Mouse (Mus musculus): Measurements from ENCODE around the gene Fgd6. TPM values are rescaled to one million over a fixed set of nuclear protein-coding genes. Genes with fewer than 3 reads are reported as not detected.

Gene Fgd6
- polyA plus RNA-seq, 1 experiment from 2014 or later, result 2.2 TPM

DNA sequence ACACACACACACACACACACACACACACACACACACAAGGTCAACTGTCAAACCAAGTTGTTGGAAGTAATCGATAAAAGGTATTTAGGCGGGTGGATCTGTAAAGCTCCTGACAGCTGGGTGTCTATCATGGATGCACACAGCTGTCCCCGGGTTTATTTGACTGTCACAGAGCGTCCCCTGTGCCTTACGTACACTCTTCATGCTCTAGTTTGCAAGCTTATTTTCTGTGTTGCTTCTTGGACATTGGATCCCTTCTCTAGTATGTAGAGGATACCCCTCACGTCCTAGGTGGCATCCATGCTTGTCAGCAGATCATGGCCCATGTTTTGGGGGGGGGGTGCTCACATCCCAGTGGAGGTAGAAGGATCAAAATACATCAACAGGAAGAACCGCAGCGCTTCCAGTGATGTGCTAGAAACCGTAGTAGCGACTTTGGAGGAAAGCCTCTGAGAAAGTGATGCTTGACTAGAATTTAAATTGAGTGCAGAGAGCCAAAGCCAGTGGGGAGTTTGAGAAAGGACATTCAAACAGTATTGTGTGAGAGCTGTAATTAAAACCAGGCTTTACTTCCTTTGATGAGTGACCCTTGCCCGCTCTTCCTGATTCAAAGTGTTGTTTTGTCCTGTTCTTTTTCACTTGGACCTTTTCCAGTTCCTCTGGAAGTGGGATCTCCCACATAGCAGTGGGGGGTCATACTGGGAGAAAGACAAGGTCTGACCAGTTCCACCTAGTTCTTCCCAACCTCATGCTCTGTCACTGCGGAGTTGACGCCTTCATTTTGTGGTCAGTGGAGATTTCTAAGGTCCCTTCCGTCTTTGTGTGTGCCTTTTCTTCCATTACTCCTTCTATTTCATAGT lies 41.4 kb downstream of the Fgd6 start:
- WGBS, result 82% methylated on average over 14 of the region's 14 CpGs
- no peaks in the 10 kb centered on the region for H3K27me3 ChIP-seq (ENCODE audit: control insufficient read depth, insufficient read depth, low read length)
- ATAC-seq (replicated peaks; ENCODE audit: extremely low read depth, insufficient read depth, low FRiP score), result no peak
- H3K4me3 ChIP-seq (ENCODE audit: low read length), result no peak overlapping the region
- no peak overlapping the region for H3K4me2 ChIP-seq (ENCODE audit: low read depth, low read length)
- H3K27ac ChIP-seq (ENCODE audit: low read length), result no peak overlapping the region
- 0 out of 2 replicates have a peak, but pooled peaks cover 4% of the 10 kb centered on the region for H3K36me3 ChIP-seq (ENCODE audit: control insufficient read depth, insufficient read depth)
- no peaks in the 10 kb centered on the region for H3K9me3 ChIP-seq (replicated peaks; ENCODE audit: control insufficient read depth, low read length)
- peaks cover 14% of the 10 kb centered on the region for H3K4me1 ChIP-seq (ENCODE audit: control insufficient read depth, insufficient read depth, low read length)
- no peak overlapping the region for H3K9ac ChIP-seq (ENCODE audit: low read length)

DNA sequence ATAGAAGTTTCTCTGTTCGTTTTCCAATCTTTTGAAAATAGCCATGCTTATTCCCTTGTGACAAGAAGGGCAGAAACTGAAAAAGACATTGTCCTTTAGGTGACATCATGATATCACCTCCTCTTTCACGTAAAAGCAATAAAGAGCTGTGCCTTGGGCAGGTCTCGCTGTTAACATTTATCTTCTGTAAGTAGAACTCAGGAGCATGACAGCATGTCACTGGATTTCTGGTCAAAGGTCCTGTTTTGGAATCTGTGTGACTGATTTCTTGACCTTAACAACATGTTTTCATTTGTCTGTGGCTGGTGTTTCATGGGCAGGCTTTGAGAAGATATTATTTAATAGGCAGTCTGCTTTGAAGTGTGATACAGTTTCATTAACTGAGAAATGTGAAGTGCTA lies 44.9 kb downstream of the Fgd6 start:
- peaks cover 3% of the 10 kb centered on the region for H3K4me1 ChIP-seq (ENCODE audit: control insufficient read depth, insufficient read depth, low read length)
- WGBS, result 64% methylated on average over 3 of the region's 3 CpGs

DNA sequence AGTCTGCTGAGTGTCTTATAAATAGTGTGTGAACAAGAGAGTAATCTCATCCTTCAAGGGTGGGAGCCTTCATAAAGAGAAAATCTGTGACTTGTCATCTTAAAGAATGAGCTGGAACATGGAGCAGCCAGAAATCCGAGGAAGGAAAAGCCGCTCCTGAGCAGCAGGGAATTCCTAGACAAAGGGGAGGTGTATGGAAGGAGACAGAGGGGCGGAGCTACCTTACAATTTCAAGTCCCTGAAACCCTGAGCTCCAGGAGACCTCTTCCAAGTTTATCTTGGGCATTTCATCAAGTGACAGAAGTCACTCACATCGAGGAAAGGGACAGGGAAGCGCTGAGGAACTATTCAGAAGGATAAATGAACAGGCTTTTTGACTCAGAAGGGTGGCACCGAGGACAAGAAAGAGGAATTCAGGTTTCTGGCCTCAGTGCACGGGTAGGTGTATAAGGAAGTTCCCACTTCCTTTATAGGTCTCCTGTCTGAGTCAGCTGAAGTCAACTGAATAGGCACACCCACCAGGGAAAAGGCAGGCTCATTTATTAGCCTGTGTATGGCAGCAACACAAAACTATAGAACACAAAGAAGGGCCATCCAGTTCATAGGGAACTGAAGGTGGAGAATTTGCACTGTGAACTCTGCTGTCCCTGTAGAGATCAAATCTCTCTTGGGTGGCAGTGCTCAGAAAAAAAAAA lies 46.4 kb downstream of the Fgd6 start:
- Histone ChIP-seq H3K9me3 (replicated peaks; ENCODE audit: control insufficient read depth, low read length) (no peaks in the 10 kb centered on the region), H3K27ac (ENCODE audit: low read length) (no peak overlapping the region), H3K36me3 (ENCODE audit: control insufficient read depth, insufficient read depth) (no peaks in the 10 kb centered on the region), H3K4me3 (ENCODE audit: low read length) (no peak overlapping the region), H3K9ac (ENCODE audit: low read length) (no peak overlapping the region), H3K4me2 (ENCODE audit: low read depth, low read length) (no peak overlapping the region), H3K4me1 (ENCODE audit: control insufficient read depth, insufficient read depth, low read length) (peaks cover 3% of the 10 kb centered on the region), H3K27me3 (ENCODE audit: control insufficient read depth, insufficient read depth, low read length) (no peaks in the 10 kb centered on the region)
- ATAC-seq (replicated peaks; ENCODE audit: extremely low read depth, insufficient read depth, low FRiP score), result no peak
- WGBS, result 36% methylated on average over 7 of the region's 7 CpGs

More for the DNA sequence above, 44.9 kb downstream of the Fgd6 start:
- H3K4me3 ChIP-seq (ENCODE audit: low read length), result no peak overlapping the region
- no peak for ATAC-seq (replicated peaks; ENCODE audit: extremely low read depth, insufficient read depth, low FRiP score)
- no peak overlapping the region for H3K9ac ChIP-seq (ENCODE audit: low read length)
- H3K4me2 ChIP-seq (ENCODE audit: low read depth, low read length), result no peak overlapping the region
- no peaks in the 10 kb centered on the region for H3K9me3 ChIP-seq (replicated peaks; ENCODE audit: control insufficient read depth, low read length)
- H3K27me3 ChIP-seq (ENCODE audit: control insufficient read depth, insufficient read depth, low read length), result no peaks in the 10 kb centered on the region
- H3K36me3 ChIP-seq (ENCODE audit: control insufficient read depth, insufficient read depth), result no peaks in the 10 kb centered on the region
- no peak overlapping the region for H3K27ac ChIP-seq (ENCODE audit: low read length)

DNA sequence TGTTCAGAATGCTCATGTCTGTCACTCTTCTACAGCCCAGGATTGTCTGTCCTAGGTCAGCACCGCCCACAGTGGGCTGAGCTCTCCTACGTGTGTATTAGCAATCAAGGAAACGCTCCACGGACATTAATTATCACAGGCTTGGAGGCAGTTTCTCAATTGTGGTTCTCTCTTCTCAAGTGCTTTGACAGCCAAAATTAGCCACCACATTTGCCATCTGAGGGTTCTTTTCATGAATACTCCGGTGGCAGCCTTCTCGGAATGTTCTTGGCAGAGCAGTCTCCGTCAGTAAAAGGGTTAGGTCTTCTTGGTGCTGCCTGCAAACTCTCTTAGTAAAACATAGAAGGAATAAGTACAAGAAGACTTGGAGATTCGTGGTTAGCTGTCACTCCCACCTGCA lies 50.5 kb downstream of the Fgd6 start:
- no peaks in the 10 kb centered on the region for H3K27me3 ChIP-seq (ENCODE audit: control insufficient read depth, insufficient read depth, low read length)
- peaks cover 3% of the 10 kb centered on the region for H3K4me1 ChIP-seq (ENCODE audit: control insufficient read depth, insufficient read depth, low read length)
- 77% methylated on average over 8 of the region's 8 CpGs for WGBS
- H3K4me2 ChIP-seq (ENCODE audit: low read depth, low read length), result no peak overlapping the region
- no peak for ATAC-seq (replicated peaks; ENCODE audit: extremely low read depth, insufficient read depth, low FRiP score)
- H3K4me3 ChIP-seq (ENCODE audit: low read length), result no peak overlapping the region
- H3K9me3 ChIP-seq (replicated peaks; ENCODE audit: control insufficient read depth, low read length), result no peaks in the 10 kb centered on the region
- no peak overlapping the region for H3K9ac ChIP-seq (ENCODE audit: low read length)
- no peak overlapping the region for H3K27ac ChIP-seq (ENCODE audit: low read length)
- peaks cover 9% of the 10 kb centered on the region for H3K36me3 ChIP-seq (ENCODE audit: control insufficient read depth, insufficient read depth)

DNA sequence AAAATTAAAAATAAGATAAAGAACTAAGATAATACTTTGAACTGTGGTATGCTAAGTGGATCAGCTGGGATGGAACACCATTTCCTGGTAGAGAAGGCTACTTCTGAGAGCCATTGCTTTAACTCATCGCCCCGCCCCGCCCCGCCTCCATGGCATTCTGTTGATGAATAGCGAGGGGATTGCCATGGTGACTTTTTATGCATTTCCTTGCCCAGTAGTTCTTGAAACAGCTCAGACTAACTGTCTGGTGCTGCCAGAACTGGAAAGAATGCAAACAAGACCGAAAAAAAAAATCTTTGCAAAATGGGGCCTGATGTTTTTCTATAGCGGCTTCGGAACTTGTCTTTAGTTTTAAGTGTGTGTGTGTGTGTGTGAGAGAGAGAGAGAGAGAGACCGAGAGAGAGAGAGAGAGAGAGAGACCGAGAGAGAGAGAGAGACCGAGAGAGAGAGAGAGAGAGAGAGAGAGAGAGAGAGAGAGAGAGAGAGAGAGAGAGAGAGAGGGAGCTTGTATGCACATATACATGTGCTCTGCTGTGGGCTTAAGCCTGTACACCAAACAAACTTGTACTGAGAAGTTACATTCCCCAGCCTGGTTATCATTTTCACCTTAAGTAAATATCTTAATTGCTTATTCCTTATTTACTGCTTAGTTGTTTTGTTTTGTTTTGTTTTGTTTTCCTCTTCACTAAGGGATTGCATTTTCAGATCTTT lies 51.7 kb downstream of the Fgd6 start:
- 82% methylated on average over 9 of the region's 11 CpGs for WGBS
- no peak overlapping the region for H3K27ac ChIP-seq (ENCODE audit: low read length)
- no peaks in the 10 kb centered on the region for H3K27me3 ChIP-seq (ENCODE audit: control insufficient read depth, insufficient read depth, low read length)
- H3K9ac ChIP-seq (ENCODE audit: low read length), result no peak overlapping the region
- H3K36me3 ChIP-seq (ENCODE audit: control insufficient read depth, insufficient read depth), result peaks cover 18% of the 10 kb centered on the region
- ATAC-seq (replicated peaks; ENCODE audit: extremely low read depth, insufficient read depth, low FRiP score), result no peak
- H3K4me3 ChIP-seq (ENCODE audit: low read length), result no peak overlapping the region
- peaks cover 6% of the 10 kb centered on the region for H3K9me3 ChIP-seq (replicated peaks; ENCODE audit: control insufficient read depth, low read length)
- H3K4me1 ChIP-seq (ENCODE audit: control insufficient read depth, insufficient read depth, low read length), result no peaks in the 10 kb centered on the region
- no peak overlapping the region for H3K4me2 ChIP-seq (ENCODE audit: low read depth, low read length)

DNA sequence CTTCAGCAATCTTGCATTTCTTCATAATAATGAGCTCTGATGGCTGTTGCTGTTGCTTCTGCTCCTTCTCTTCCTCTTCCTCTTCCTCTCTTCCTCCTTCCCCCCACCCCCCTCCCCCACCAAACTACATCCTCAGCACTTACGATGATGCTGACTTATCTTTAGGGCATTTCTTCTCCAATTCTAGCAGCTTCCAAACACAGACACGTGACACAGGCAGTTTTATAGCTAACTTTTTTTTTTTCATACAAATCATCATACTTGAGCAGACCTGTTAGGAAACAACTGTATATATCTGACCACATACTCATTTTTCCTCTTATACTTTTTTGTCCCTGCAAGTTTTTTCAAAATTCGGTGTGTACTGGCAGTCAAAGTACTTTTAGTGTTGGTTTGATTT lies 54.2 kb downstream of the Fgd6 start:
- 79% methylated on average over 3 of the region's 3 CpGs for WGBS
- H3K9ac ChIP-seq (ENCODE audit: low read length), result no peak overlapping the region
- H3K27ac ChIP-seq (ENCODE audit: low read length), result no peak overlapping the region
- ATAC-seq (replicated peaks; ENCODE audit: extremely low read depth, insufficient read depth, low FRiP score), result no peak
- H3K4me1 ChIP-seq (ENCODE audit: control insufficient read depth, insufficient read depth, low read length), result no peaks in the 10 kb centered on the region
- no peak overlapping the region for H3K4me3 ChIP-seq (ENCODE audit: low read length)
- H3K9me3 ChIP-seq (replicated peaks; ENCODE audit: control insufficient read depth, low read length), result peaks cover 6% of the 10 kb centered on the region
- no peaks in the 10 kb centered on the region for H3K27me3 ChIP-seq (ENCODE audit: control insufficient read depth, insufficient read depth, low read length)
- H3K4me2 ChIP-seq (ENCODE audit: low read depth, low read length), result no peak overlapping the region
- peaks cover 20% of the 10 kb centered on the region for H3K36me3 ChIP-seq (ENCODE audit: control insufficient read depth, insufficient read depth)

DNA sequence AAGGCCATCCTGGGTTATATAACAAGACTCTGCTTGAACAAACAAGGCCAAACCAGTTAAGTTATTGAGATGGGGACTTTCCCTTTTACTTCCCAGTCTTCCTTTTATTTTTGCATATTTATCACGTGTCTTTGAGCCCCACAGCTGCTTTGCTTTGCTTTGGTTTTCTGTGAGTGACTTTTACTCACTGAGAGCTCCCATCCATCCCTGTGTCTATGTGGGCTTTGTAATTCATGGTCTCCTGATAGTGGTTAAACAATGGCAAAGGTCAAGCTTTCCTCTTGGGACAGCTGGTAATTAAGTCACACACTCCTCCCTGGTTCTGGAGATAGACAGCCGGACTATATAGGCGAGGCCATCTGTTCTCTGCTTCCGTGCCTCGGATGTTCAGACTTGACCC lies 57.7 kb downstream of the Fgd6 start:
- Histone ChIP-seq H3K27me3 (ENCODE audit: control insufficient read depth, insufficient read depth, low read length) (no peaks in the 10 kb centered on the region), H3K9me3 (replicated peaks; ENCODE audit: control insufficient read depth, low read length) (peaks cover 6% of the 10 kb centered on the region), H3K4me3 (ENCODE audit: low read length) (no peak overlapping the region), H3K9ac (ENCODE audit: low read length) (no peak overlapping the region), H3K36me3 (ENCODE audit: control insufficient read depth, insufficient read depth) (peaks cover 20% of the 10 kb centered on the region), H3K4me2 (ENCODE audit: low read depth, low read length) (no peak overlapping the region), H3K4me1 (ENCODE audit: control insufficient read depth, insufficient read depth, low read length) (peaks cover 7% of the 10 kb centered on the region), H3K27ac (ENCODE audit: low read length) (no peak overlapping the region)
- no peak for ATAC-seq (replicated peaks; ENCODE audit: extremely low read depth, insufficient read depth, low FRiP score)
- WGBS, result 67% methylated on average over 5 of the region's 5 CpGs

DNA sequence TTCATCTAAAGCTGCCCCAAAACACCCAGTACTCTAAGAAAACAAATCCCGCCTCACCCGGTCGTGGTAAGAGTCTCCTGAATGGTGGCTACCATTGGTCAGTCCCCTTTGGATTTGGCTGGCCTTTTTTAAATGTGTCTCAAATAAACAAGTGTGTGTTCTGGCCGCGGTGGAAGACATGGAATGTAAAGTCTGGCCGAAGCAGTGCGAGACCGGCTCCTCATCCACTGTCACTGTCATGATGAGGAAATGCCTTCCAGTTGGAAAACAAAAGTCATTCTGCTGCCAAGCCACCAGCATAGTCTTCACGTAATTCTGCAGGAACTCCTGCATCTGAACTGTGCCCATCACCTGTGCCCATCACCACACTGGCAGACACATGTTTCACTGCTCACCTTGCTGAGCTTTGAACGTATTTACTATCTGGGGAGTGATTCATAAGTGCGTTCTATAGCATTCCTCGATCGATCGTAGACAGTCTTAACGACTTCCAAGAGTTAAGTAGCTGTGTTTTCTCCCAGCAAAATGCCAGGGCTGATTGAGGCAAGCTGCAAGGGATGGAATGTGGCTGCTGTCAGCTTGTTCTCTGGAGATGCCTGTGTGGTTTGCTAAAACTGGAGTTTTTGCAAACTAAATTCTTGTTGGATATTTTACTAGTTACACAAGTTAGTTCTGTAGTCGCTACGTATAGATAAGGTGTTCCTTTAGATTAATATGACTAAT lies 60.1 kb downstream of the Fgd6 start:
- Histone ChIP-seq H3K9ac (ENCODE audit: low read length) (no peak overlapping the region), H3K27me3 (ENCODE audit: control insufficient read depth, insufficient read depth, low read length) (no peaks in the 10 kb centered on the region), H3K36me3 (ENCODE audit: control insufficient read depth, insufficient read depth) (peaks cover 15% of the 10 kb centered on the region), H3K4me1 (ENCODE audit: control insufficient read depth, insufficient read depth, low read length) (peaks cover 7% of the 10 kb centered on the region), H3K27ac (ENCODE audit: low read length) (no peak overlapping the region; the same call in 1 of the 2 replicates), H3K9me3 (replicated peaks; ENCODE audit: control insufficient read depth, low read length) (peaks cover 6% of the 10 kb centered on the region), H3K4me3 (ENCODE audit: low read length) (no peak overlapping the region), H3K4me2 (ENCODE audit: low read depth, low read length) (no peak overlapping the region)
- ATAC-seq (replicated peaks; ENCODE audit: extremely low read depth, insufficient read depth, low FRiP score), result no peak
- WGBS, result 60% methylated on average over 17 of the region's 17 CpGs
